Mouse (Mus musculus): ENCODE data around the gene Smlr1. TPM values are rescaled to one million over a fixed set of nuclear protein-coding genes. Genes with fewer than 3 reads are reported as not detected.

Smlr1 gene
- polyA plus RNA-seq, 1 experiment from 2014 or later = not detected

DNA sequence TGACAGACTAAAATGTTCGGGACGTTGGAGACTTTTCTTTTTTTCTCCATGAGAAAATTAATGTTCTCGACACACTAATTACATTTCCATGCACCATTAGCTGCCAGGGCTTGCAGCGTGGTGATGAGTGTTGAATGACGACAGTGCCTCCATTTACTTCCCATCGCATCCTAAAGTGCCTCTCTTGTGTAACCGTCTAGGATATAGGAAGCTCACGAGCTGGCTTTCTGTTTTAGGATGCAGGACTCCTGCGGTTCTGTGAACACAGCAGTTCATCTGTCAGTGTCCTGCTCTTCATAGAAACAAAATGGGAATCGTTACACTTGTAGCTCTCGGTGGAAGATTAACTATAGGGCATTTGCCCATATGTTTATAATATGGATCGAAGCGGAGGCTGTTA lies 4.7 kb downstream of the Smlr1 start:
- Histone ChIP-seq H3K36me3 (no peaks in the 10 kb centered on the region), H3K9me3 (no peaks in the 10 kb centered on the region), H3K4me1 (peaks cover 14% of the 10 kb centered on the region), H3K27me3 (ENCODE audit: insufficient read depth, poor library complexity, severe bottlenecking) (no peaks in the 10 kb centered on the region), H3K27ac (no peak overlapping the region), H3K4me3 (no peak overlapping the region)
- WGBS = 78% methylated on average over 13 of the region's 13 CpGs
- peak; percentile 42 for DNase-seq (ENCODE audit: low spot score)

DNA sequence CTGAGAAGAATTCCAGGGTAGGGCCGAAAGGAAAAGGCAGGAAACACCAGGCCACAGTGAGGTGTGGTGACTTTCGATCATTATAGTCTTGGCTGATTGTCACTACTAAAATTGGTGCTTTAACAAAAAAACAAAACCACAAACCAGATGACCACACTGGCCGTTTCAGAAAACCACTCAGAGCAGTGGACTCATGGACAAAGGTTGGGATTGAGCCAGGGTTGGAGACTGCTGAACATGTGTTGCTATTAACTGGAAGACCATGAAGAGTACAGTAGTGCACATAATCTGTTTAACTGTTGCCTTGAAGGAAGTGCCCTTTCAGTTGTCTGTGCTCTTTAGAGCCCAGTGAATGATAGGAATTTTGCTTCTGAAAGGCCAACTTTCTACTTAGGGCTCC lies 8.9 kb downstream of the Smlr1 start:
- H3K4me3 ChIP-seq = no peak overlapping the region
- 82% methylated on average over 3 of the region's 3 CpGs for WGBS
- DNase-seq (ENCODE audit: low spot score) = peak; percentile 42
- no peak overlapping the region for H3K27ac ChIP-seq
- H3K4me1 ChIP-seq = no peaks in the 10 kb centered on the region
- peaks cover 15% of the 10 kb centered on the region for H3K36me3 ChIP-seq
- no peaks in the 10 kb centered on the region for H3K9me3 ChIP-seq
- no peaks in the 10 kb centered on the region for H3K27me3 ChIP-seq (ENCODE audit: insufficient read depth, poor library complexity, severe bottlenecking)

DNA sequence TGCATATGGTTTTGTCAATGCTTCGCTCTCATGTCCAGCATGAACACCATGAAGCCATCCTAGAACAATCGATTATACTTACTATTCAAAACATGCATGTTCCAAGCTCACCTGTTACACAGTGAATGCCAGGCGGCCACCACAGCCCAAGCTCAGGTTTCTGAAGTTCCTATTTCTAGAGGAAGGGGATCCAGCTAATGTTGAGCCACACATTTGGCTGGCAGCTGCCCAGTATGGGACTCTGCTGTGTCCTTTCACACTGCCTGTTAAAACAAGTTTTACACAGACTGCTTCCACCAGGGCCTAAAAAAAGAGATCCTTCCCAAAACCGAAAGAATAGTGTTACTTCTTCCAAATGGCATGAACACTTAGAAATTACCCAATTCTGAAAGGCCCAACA lies 9.4 kb downstream of the Smlr1 start:
- 86% methylated on average over 4 of the region's 4 CpGs for WGBS
- Histone ChIP-seq H3K27me3 (ENCODE audit: insufficient read depth, poor library complexity, severe bottlenecking) (no peaks in the 10 kb centered on the region), H3K4me3 (no peak overlapping the region), H3K4me1 (no peaks in the 10 kb centered on the region), H3K36me3 (peaks cover 17% of the 10 kb centered on the region), H3K9me3 (no peaks in the 10 kb centered on the region), H3K27ac (no peak overlapping the region)
- DNase-seq (ENCODE audit: low spot score) = peak; percentile 14

DNA sequence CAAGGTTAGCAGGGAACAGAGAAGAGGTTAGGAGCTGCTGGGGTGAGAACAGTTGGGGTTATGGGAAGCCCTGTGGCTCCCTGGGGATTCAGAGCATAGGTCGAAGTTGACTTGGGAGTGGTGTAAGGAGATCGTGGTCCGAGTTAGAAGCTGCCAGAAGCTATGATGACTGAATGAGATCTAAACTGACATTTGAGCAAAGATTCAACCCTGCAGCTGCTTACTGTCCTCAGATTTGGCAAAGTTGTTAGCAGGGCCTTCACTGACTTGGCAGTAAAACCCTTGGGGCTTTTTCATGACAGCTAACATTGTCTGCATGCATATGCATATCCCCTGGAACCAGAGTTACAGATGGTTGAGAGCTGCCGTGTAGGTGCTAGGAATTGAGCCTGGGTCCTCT lies 9.9 kb downstream of the Smlr1 start:
- Histone ChIP-seq H3K9me3 (no peaks in the 10 kb centered on the region), H3K4me3 (no peak overlapping the region), H3K4me1 (no peaks in the 10 kb centered on the region), H3K27ac (no peak overlapping the region), H3K27me3 (ENCODE audit: insufficient read depth, poor library complexity, severe bottlenecking) (no peaks in the 10 kb centered on the region), H3K36me3 (peaks cover 21% of the 10 kb centered on the region)
- DNase-seq (ENCODE audit: low spot score) = peak; percentile 6
- WGBS = 78% methylated on average over 4 of the region's 4 CpGs

DNA sequence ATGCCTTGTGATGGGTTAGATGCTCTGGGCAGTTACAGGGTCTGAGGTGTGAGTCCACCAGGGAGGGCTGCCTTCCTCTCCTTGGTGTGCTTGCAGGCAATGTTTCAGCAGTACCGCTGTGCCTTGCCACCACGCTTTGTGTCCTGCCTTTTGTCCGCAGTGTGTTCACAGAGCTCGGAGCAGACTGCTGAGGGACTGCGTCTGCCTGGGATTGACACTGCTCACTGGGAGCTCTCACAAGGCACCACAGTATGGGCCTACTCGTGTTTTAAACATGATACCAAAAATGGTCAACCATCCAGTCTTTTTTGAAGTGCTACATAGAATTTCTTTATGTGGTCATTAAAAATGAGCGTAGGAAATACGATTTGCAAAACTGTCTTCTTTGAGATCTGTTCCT lies 12.3 kb downstream of the Smlr1 start:
- Histone ChIP-seq H3K27ac (no peak overlapping the region), H3K4me1 (no peaks in the 10 kb centered on the region), H3K36me3 (peaks cover 26% of the 10 kb centered on the region), H3K4me3 (no peak overlapping the region), H3K9me3 (no peaks in the 10 kb centered on the region), H3K27me3 (ENCODE audit: insufficient read depth, poor library complexity, severe bottlenecking) (no peaks in the 10 kb centered on the region)
- 91% methylated on average over 8 of the region's 8 CpGs for WGBS
- peak; percentile 63 for DNase-seq (ENCODE audit: low spot score)

DNA sequence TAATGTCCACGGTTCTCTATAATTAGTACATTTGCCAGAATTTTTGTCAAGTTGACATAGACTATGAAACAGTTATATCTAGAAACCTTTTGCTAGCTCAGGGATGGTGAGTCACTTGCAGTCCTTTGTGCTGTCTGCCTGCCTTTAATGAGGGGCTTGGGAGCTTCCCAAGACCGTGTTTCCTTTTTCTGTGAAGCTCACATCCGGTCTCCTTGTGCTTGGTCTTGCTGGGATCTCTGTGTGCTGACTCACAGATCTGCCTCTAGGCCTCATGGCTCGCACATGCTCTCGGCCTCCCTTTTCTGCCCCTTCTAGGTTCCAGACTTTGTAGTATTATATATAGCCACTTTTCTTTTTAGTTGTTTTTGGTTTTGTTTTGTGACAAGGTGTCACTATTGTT lies 15.6 kb downstream of the Smlr1 start:
- WGBS = 69% methylated on average over 5 of the region's 5 CpGs
- no peaks in the 10 kb centered on the region for H3K9me3 ChIP-seq
- H3K27me3 ChIP-seq (ENCODE audit: insufficient read depth, poor library complexity, severe bottlenecking) = no peaks in the 10 kb centered on the region
- H3K4me1 ChIP-seq = no peaks in the 10 kb centered on the region
- H3K36me3 ChIP-seq = peaks cover 53% of the 10 kb centered on the region
- no peak overlapping the region for H3K4me3 ChIP-seq
- no peak for DNase-seq (ENCODE audit: low spot score)
- no peak overlapping the region for H3K27ac ChIP-seq

DNA sequence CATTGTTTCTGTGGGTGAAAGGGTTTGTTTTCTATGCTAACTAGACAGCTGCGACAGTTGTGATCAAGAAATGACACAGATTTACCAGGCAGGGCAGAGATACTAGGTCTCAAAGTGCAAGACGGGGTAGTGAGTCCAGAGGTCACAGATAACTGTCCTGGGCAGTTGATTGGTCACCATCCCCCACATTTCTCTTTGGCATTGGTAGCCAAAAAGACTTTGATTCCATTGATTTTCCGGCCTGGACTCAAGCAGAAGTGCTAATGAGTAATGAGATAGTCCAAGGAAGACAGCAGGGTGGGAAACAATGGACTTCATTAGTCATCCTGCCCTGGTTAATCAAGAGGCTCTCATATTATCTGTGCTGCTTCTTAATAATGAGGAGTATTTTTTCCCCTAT lies 16.1 kb downstream of the Smlr1 start:
- H3K36me3 ChIP-seq = peaks cover 58% of the 10 kb centered on the region
- whole genome bisulfite sequencing = 44% methylated on average over 3 of the region's 3 CpGs
- DNase-seq (ENCODE audit: low spot score) = no peak

DNA sequence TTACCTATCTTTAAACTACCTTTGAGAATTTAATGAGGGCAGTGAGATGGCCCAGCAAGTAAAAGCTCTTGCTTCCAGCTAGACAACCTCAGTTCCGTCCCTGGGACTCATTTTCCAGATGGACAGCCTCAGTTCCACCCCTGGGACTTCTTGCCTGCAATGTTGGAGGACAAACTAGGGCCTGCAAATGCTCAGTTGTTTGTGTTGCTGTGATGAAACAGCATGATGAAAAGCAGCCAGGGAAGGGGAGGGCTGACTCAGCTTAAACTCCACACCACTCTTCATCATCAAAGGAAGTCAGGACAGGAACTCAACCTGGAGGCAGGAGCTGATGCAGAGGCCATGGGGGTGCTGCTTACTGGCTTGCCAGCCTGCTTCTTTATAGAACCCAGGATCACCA lies 22.2 kb downstream of the Smlr1 start:
- Histone ChIP-seq H3K9me3 (no peaks in the 10 kb centered on the region), H3K36me3 (peaks cover 49% of the 10 kb centered on the region), H3K4me1 (no peaks in the 10 kb centered on the region), H3K27me3 (ENCODE audit: insufficient read depth, poor library complexity, severe bottlenecking) (no peaks in the 10 kb centered on the region), H3K27ac (no peak overlapping the region), H3K4me3 (no peak overlapping the region)
- DNase-seq (ENCODE audit: low spot score) = no peak
- 70% methylated on average over 1 of the region's 1 CpGs for WGBS

More for the DNA sequence above, 16.1 kb downstream of the Smlr1 start:
- Histone ChIP-seq H3K4me3 (no peak overlapping the region), H3K9me3 (no peaks in the 10 kb centered on the region), H3K27ac (no peak overlapping the region), H3K4me1 (no peaks in the 10 kb centered on the region), H3K27me3 (ENCODE audit: insufficient read depth, poor library complexity, severe bottlenecking) (no peaks in the 10 kb centered on the region)

DNA sequence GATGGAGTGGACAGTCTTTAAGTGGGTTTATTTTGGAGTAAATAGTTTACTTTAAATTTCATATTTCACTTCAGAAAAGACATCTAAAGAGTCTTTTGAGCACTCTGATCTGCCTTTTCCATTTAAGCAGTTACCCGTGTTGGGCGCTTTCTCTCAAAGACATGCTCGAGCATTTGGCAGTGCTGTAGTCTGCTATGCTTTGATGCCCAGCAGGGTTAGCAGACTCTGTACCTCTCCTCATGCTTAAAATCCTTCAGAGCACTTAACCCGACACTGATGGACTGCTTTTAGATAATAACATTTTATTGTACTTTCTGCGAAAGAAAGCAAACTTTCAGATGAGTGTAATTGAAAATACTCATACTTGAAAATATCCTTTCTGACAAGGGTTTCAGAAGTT lies 32.8 kb downstream of the Smlr1 start:
- Histone ChIP-seq H3K27ac (no peak overlapping the region), H3K9me3 (no peaks in the 10 kb centered on the region), H3K4me3 (no peak overlapping the region), H3K36me3 (peaks cover 55% of the 10 kb centered on the region), H3K4me1 (peaks cover 9% of the 10 kb centered on the region; the same call in 1 of the 2 replicates), H3K27me3 (ENCODE audit: insufficient read depth, poor library complexity, severe bottlenecking) (no peaks in the 10 kb centered on the region)
- WGBS = 82% methylated on average over 5 of the region's 5 CpGs
- no peak for DNase-seq (ENCODE audit: low spot score)

DNA sequence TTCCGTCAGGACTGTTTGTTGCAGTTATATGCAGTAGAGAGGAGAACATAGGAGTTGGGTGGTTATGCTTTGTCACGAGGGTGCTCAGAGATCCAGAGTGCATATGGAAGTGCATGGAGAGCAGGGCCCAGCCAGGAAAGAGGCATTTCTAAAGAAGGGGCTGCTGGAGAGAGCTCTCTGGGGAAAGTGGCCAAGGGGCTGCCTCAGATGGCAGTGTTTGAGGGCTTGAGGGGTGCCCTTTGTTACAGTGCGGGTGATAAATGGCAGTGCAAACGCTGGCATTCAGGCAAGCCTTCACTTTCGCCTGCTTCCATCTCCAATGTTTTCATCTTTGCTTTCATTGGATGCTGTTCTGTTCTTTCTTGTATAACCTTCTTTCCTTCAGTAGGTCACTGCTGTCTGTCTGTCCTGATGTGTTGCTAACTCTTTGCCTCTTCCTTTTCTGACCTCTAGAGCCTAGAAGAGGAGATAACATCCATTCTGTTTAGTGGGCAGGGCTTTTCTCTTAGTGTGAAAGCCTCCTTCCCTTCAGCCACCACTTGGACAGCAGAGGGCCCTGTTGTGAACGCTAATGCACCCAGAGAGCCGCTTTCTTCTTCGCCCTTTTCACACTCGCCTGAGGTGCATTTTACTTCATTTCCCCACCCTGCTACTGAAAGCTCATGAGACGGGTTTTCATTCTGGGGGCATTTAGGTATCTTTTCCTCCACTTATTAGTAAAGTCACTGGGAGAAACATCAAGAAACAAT lies 36.6 kb downstream of the Smlr1 start:
- DNase-seq (ENCODE audit: low spot score) = no peak
- peaks cover 9% of the 10 kb centered on the region; the same call in 1 of the 2 replicates for H3K4me1 ChIP-seq
- no peak overlapping the region for H3K27ac ChIP-seq
- peaks cover 27% of the 10 kb centered on the region for H3K36me3 ChIP-seq
- H3K4me3 ChIP-seq = no peak overlapping the region
- H3K9me3 ChIP-seq = no peaks in the 10 kb centered on the region
- 59% methylated on average over 10 of the region's 10 CpGs for WGBS
- no peaks in the 10 kb centered on the region for H3K27me3 ChIP-seq (ENCODE audit: insufficient read depth, poor library complexity, severe bottlenecking)

DNA sequence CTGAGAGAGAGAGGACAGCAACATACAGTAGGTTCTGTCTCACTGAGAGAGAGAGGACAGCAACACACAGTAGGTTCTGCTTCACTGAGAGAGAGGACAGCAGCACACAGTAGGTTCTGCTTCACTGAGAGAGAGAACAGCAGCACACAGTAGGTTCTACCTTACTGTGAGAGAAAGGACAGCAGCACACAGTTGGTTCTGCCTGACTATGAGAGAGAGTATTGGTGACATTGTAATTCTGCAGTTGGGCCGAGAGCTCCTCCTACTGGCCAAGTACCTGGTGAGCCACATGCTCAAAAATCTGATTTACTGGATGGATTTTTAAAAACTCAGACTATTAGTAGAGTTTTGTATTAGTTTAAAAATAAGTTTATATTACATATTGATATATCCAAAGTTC lies 47.6 kb downstream of the Smlr1 start:
- Histone ChIP-seq H3K27ac (no peak overlapping the region), H3K4me3 (no peak overlapping the region), H3K9me3 (no peaks in the 10 kb centered on the region), H3K4me1 (no peaks in the 10 kb centered on the region), H3K27me3 (ENCODE audit: insufficient read depth, poor library complexity, severe bottlenecking) (no peaks in the 10 kb centered on the region), H3K36me3 (peaks cover 12% of the 10 kb centered on the region; the same call in 1 of the 2 replicates)
- WGBS = 10% methylated on average over 1 of the region's 1 CpGs
- DNase-seq (ENCODE audit: low spot score) = no peak

DNA sequence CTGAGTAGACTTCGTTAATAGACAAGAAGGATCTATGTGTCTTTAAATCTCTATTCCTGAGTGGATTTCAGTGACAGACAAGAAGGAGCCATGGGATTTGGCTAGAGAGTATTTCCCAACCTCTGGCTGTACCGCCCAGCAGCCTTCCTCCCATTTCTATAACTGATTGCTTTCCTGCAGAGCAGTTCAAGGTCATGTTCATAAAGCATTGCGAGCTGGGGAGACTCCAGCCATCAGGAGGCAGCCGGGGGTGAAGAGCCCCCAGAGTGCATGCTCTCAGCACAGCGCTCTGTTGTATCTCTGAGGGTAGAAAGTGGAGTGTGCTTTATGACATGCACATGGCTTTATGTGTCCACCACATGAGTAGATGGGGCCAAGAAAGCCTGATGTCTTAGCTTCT lies 53.3 kb downstream of the Smlr1 start:
- Histone ChIP-seq H3K4me1 (peaks cover 7% of the 10 kb centered on the region), H3K9me3 (no peaks in the 10 kb centered on the region), H3K27me3 (ENCODE audit: insufficient read depth, poor library complexity, severe bottlenecking) (no peaks in the 10 kb centered on the region), H3K36me3 (peaks cover 28% of the 10 kb centered on the region), H3K27ac (no peak overlapping the region), H3K4me3 (no peak overlapping the region)
- 68% methylated on average over 5 of the region's 5 CpGs for WGBS
- no peak for DNase-seq (ENCODE audit: low spot score)

DNA sequence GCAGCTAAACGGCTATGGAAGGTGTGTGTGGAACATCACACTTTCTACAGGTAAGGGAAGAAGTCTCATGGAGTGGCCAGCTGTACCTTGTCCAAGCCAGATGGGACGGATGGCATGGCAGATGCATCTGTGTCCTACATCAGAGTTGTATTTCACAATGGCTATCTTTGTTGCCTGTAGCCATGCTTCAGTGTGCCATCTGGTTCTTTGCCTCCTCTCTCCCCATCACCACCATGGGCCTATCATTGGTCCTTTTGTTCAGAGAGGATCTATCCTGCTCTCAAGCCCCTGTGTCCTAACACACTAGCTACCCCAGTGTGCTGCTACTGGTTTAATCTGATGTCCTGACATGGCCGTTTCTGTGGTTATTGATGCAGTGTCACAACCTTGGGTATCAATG lies 56.4 kb downstream of the Smlr1 start:
- no peak for DNase-seq (ENCODE audit: low spot score)
- H3K4me3 ChIP-seq = no peak overlapping the region
- H3K27me3 ChIP-seq (ENCODE audit: insufficient read depth, poor library complexity, severe bottlenecking) = no peaks in the 10 kb centered on the region
- H3K9me3 ChIP-seq = no peaks in the 10 kb centered on the region
- 93% methylated on average over 3 of the region's 3 CpGs for WGBS
- H3K4me1 ChIP-seq = peaks cover 13% of the 10 kb centered on the region
- no peak overlapping the region for H3K27ac ChIP-seq
- peaks cover 30% of the 10 kb centered on the region for H3K36me3 ChIP-seq
